Comparison of ENCODE assay signal across 9 mouse cellular contexts in genomic region chr11:62604886-62605618, GRCm38 (mm10). TPM values are rescaled to one million over a fixed set of nuclear protein-coding genes. Genes with fewer than 3 reads are reported as not detected.
DNase-seq lines count a peak whose midpoint lies in the region; ATAC-seq and TF ChIP-seq lines count a peak whose summit lies in the region.
"Had no signal": no experiment of that assay in that cellular context is flagged by ENCODE, and none has a peak within 500 bp of the region (broad histone marks: within the 10 kb centered on the region; RNA-seq: fewer than 3 reads in every experiment).

No protein-coding gene starts in this region.

- H3K4me3 ChIP-seq in kidney, embryonic 16.5 days (ENCODE audit: low read length): peak overlapping the region; percentile 92
- H3K4me3 ChIP-seq in midbrain, postnatal 0 days (ENCODE audit: low read depth, low read length): no peak overlapping the region

- no peaks in the 10 kb centered on the region for H3K9me3 ChIP-seq in kidney, embryonic 16.5 days (ENCODE audit: low read length)
- H3K9me3 ChIP-seq in midbrain, postnatal 0 days (ENCODE audit: low read length): no peaks in the 10 kb centered on the region

- peak overlapping the region; percentile 49 for H3K9ac ChIP-seq in kidney, embryonic 16.5 days (replicated peaks; ENCODE audit: low read length)
- H3K9ac ChIP-seq in midbrain, postnatal 0 days (replicated peaks; ENCODE audit: low read length, poor library complexity, severe bottlenecking): peak overlapping the region; percentile 6; the same call in 1 of the 2 replicates

- H3K4me1 ChIP-seq in kidney, embryonic 16.5 days (ENCODE audit: insufficient read depth, low read length): peaks cover 25% of the 10 kb centered on the region
- H3K4me1 ChIP-seq in midbrain, postnatal 0 days (ENCODE audit: insufficient read depth, low read length): peaks cover 18% of the 10 kb centered on the region

- peak overlapping the region; percentile 62 for H3K4me2 ChIP-seq in kidney, embryonic 16.5 days (replicated peaks; ENCODE audit: low read depth, low read length)
- peak overlapping the region; percentile 10; the same call in 1 of the 2 replicates for H3K4me2 ChIP-seq in midbrain, postnatal 0 days (ENCODE audit: low read depth, low read length, poor library complexity, severe bottlenecking)

- H3K27ac ChIP-seq in kidney, embryonic 16.5 days (ENCODE audit: low read length): 0 out of 2 replicates have a peak overlapping the region, but pooled peaks have one; percentile 33
- peak overlapping the region; percentile 18; the same call in 1 of the 2 replicates for H3K27ac ChIP-seq in midbrain, postnatal 0 days (ENCODE audit: low read depth, low read length)

- ATAC-seq in kidney, embryonic 16.5 days (ENCODE audit: low FRiP score, low TSS enrichment): no peak
- no peak for ATAC-seq in midbrain, postnatal 0 days (ENCODE audit: low FRiP score)

- intact Hi-C loops in left cerebral cortex, postnatal 36 days (cut with DNase I): no loop called here

- peaks cover 54% of the 10 kb centered on the region for H3K36me3 ChIP-seq in kidney, embryonic 16.5 days (ENCODE audit: insufficient read depth, low read length)
- H3K36me3 ChIP-seq in midbrain, postnatal 0 days (ENCODE audit: insufficient read depth, low read length): peaks cover 39% of the 10 kb centered on the region

- no peak for TF ChIP-seq CTCF in midbrain, postnatal 0 days (IDR thresholded peaks at IDR 0.05)

- 26% methylated on average over 3 of the region's 3 CpGs for WGBS in kidney, embryonic 16.5 days
- WGBS in midbrain, postnatal 0 days: 25% methylated on average over 3 of the region's 3 CpGs

- no peaks in the 10 kb centered on the region for H3K27me3 ChIP-seq in kidney, embryonic 16.5 days (ENCODE audit: insufficient read depth, low read length)
- H3K27me3 ChIP-seq in midbrain, postnatal 0 days (ENCODE audit: insufficient read depth, low read length): no peaks in the 10 kb centered on the region

- DNase-seq in kidney, postnatal 4 days: no peak
- peak; percentile 27 for DNase-seq in adipocyte (ENCODE audit: low spot score)
- DNase-seq in induced T-regulatory cell, adult 2 months (ENCODE audit: low read depth): peak; percentile 38
- no peak for DNase-seq in midbrain, postnatal 0 days (ENCODE audit: low spot score)
- DNase-seq in right cerebral cortex, adult 18-20 months: no peak
- DNase-seq in cerebellum, adult 8-10 months: no peak
- DNase-seq in left cerebral cortex, postnatal 36 days (ENCODE audit: low spot score in 2 of 2): no peak
- DNase-seq: kidney, adult 9 months had no signal

RNA-seq across cellular contexts. Expression of gene Trpv2, which starts 30.8 kb away (rescaled TPM):
- 4.6 and 6.6 TPM in 2 replicates for polyA plus RNA-seq in kidney, embryonic 16.5 days (2015; fragmentation: Nextera tagmentation; extraction: Ambion mirVana)
- total RNA-seq in midbrain, postnatal 0 days (2014; rRNA removed): 55.4 and 62.0 TPM in 2 replicates
- 31.0 and 32.9 TPM in 2 replicates for polyA plus RNA-seq in midbrain, postnatal 0 days (2015; fragmentation: Nextera tagmentation; extraction: Ambion mirVana)
- total RNA-seq in left cerebral cortex, postnatal 36 days (2021): 10 to 100 TPM; 17.5 to 19.2 TPM

RNA-seq across cellular contexts. Expression of gene Lrrc75a, which starts 43.3 kb away (rescaled TPM):
- 13.8 and 15.6 TPM in 2 replicates for polyA plus RNA-seq in kidney, embryonic 16.5 days (2015; fragmentation: Nextera tagmentation; extraction: Ambion mirVana)
- 23.3 and 25.9 TPM in 2 replicates for total RNA-seq in midbrain, postnatal 0 days (2014; rRNA removed)
- polyA plus RNA-seq in midbrain, postnatal 0 days (2015; fragmentation: Nextera tagmentation; extraction: Ambion mirVana): 6.9 and 7.4 TPM in 2 replicates
- 10 to 100 TPM; 18.7 to 21.8 TPM for total RNA-seq in left cerebral cortex, postnatal 36 days (2021)

RNA-seq across cellular contexts. Expression of gene Mmgt2, which starts 43.4 kb away (rescaled TPM):
- polyA plus RNA-seq in kidney, embryonic 16.5 days (2015; fragmentation: Nextera tagmentation; extraction: Ambion mirVana): 66.2 and 68.1 TPM in 2 replicates
- total RNA-seq in midbrain, postnatal 0 days (2014; rRNA removed): 24.0 and 58.3 TPM in 2 replicates
- 22.7 and 23.4 TPM in 2 replicates for polyA plus RNA-seq in midbrain, postnatal 0 days (2015; fragmentation: Nextera tagmentation; extraction: Ambion mirVana)
- 10 to 100 TPM; 20.2 to 27.0 TPM for total RNA-seq in left cerebral cortex, postnatal 36 days (2021)

RNA-seq across cellular contexts. Expression of gene Ubb, which starts 54.1 kb away (rescaled TPM):
- 3,284 and 3,391 TPM in 2 replicates for polyA plus RNA-seq in kidney, embryonic 16.5 days (2015; fragmentation: Nextera tagmentation; extraction: Ambion mirVana)
- total RNA-seq in midbrain, postnatal 0 days (2014; rRNA removed): 1,443 and 2,095 TPM in 2 replicates
- polyA plus RNA-seq in midbrain, postnatal 0 days (2015; fragmentation: Nextera tagmentation; extraction: Ambion mirVana): 4,479 and 4,841 TPM in 2 replicates
- total RNA-seq in left cerebral cortex, postnatal 36 days (2021): 1,000 to 10,000 TPM; 1,698 to 1,876 TPM

Comparison
In these comparisons a context has a peak if more than half of its experiments do, and no peak if none do; other contexts are left out.
1. DNase-seq: peak in adipocyte (single experiment) and induced T-regulatory cell, adult 2 months (single experiment); none in kidney, postnatal 4 days (0 of 2), midbrain, postnatal 0 days (single experiment), right cerebral cortex, adult 18-20 months (single experiment), cerebellum, adult 8-10 months (single experiment) and left cerebral cortex, postnatal 36 days (0 of 2).